Mouse (Mus musculus) urinary bladder, postnatal 14 days (tissue): Measurements from ENCODE around the gene Kbtbd7.
"Not testable (repeated sequence)": the region's sequence is repeated elsewhere in the genome, so short reads cannot be mapped to it uniquely, and the experiment has no call there.

Experiments used
- DNase-seq: peaks from one replicate; pipeline ENCODE4 v3.0.0; 2021; ENCODE audit warnings: low spot score

Kbtbd7 gene

DNA sequence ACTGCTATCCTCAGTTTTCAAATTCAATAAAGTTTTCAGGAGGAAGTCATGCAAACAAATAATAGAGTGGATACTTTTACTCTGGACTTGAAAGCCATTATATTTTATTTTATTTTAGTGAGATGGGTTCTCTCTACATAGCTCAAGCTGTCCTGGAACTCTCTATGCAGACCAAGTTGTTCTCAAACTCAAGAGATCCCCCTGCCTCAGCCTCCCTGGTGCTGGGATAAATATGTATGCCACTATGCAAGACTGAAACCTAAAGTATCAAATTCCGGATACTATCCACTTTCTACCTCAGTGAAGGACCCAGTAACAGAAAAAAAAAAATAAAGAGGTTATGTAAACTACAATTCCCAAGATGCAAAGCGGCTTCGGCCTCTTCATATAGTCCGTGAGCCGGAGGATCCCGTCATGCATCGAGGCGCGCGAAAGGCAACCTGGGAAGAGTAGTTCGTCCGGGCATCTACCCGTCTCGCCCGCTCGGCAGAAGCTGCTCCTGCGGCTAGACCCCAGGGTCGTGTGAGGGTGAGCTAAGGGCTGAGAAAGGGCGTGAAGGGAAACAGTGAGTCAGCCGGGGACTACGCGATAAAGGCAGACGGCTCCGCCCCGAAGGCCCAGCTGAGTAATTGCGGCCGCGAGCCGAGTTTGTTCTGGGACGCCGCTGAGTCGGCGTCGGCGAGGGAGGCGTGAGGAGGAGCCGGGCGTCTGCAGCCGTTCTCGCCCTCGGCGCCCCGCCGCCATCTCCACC is at the start of gene Kbtbd7:
Gene Kbtbd7, plus strand, starts transcription at position 533 of the 751 bp plus-strand sequence.
- DNase-seq: peak; percentile 95

DNA sequence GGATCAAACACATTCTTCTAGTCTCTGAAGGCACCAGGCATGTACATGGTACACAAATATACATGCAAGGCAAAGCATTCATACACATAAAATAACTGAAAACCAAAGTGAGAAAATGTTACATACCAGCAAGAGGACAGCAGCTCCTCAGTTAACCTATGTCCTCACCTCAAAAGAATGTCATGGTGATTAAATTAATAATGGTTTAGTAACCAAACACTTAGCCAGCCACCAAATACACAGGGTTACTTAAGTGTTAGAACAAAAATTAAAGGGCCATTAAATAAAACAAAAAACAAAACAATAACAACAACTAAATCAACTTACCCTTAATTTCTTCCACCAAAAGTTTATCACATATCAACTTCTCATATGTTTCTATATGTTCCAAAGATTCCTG is 49.3 kb upstream of the Kbtbd7 start:
- no peak for DNase-seq

DNA sequence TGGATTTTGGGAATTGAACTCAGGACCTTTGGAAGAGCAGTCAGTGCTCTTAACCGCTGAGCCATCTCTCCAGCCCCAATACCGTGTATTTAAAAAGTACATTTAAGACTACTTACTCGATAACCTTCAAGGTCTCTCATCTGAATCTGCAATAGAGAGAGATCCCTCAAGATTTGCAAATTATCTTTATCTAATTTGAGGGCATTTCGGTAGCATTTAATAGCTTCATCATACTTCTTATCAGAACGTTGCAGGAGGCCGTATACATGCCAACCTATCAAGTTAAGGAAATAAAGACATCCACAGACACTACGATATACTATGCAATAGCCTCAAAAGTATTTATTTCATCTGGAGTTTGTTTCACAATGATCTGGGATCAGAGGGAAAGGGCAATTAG is 43.2 kb upstream of the Kbtbd7 start:
- no peak for DNase-seq

DNA sequence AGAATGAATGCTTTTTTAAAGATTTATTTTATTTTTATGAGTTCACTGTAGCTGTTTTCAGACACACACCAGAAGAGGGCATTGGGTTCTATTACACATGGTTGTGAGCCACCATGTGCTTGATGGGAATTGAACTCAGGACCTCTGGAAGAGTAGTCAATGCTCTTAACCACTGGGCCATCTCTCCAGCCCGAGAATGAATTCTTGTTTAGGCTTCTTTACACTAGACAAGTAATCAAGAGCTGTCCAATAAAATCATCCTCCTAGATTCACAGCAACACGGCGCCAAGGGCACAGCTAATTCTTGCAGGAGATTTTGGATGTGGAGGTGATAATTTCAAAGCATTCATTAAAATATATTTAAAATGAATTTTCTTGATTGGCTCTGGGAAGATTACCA is 38.0 kb upstream of the Kbtbd7 start:
- DNase-seq: no peak

DNA sequence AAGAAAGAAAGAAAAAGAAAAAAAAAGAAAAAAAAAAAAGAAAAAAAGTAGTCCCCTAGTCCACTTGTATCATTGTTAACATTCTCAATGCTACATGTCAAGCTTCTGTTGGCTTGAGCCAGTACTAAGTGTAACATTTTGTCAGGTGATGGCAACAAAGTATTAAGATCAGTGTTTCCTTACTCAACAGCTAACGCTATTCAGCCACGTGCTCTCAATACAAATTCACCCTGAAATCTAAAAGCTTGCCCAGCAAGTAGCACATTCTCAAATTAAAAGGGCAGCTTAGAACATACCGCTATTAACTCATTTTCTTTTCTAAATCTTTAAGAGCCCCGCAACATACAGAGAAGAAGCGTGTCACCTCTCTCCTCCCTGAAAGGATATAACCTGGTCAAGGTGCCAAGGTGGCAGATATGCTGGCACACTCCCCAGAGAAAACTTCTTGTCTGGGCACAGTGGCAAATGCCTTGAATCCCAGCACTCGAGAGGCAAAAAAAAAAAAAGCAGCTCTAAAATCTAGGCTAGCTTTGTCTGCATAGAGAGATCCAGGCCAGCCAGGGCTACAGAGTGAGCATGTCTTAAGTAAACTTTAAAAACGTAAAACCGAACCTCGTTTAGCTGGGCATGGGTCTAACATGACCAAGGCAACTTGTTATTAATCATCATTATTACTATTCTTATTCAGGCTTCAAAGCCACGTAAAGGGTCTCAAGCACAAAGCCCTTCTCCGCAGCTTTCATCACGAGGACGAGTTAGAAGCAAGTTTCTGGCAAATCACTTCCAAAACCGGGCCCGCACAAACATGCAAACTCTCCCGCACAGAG is 36.7 kb upstream of the Kbtbd7 start:
- peak; percentile 18 for DNase-seq

DNA sequence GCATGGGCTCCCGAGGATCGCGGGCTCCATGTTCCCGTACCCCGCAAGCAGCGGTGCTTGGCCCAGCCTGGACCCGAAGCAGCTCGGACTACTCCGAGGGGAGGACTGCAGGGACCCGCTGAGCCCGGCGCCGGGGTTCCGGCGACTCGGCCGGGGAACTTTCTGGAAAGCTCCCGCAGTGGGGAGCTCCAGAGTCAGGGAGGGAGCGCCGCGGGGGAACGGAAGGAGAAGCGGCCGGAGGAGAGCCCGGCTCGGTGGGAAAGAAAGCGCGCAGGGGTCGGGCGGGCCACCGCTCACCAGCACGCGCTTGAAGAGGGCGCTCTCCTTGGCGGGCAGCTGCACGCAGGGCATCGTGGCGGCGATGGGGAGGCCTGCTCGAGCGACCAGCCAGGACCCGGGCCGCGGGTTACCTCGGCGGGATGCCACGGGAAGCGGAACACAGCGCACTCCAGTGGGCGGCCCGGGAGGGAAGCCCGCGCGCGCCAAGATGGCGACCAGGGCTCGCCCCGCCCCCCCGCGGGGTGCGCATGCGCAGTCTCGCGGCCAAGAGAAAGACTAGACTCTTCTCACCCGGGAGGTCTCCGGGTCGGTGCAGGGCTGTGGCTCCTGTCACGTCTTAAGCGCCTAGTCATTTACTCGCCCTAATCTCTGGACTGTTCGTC is 35.9 kb upstream of the Kbtbd7 start, which contains the start of gene Naa16:
Gene Naa16, minus strand, starts transcription at position 514 of the 662 bp plus-strand sequence.
- peak; percentile 95 for DNase-seq

DNA sequence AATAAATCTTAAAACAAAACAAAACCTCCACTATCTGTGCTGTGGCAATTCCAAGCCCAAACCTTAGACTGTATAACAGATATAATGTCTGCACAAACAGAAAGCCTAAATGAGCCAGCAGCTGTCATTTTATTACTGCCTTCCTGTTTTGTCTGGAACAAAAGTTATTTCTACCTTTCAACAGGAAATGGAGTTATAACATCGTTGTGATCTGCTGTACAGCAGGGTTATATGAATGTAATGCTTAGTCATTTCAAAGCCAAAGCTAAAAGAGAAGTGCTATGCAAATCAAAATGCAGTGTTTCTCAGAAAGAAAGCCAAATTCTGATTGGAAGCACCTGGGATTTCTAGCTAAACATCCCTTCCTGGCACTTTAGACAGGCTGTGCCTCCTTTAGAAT is 33.0 kb upstream of the Kbtbd7 start:
- DNase-seq: no peak

DNA sequence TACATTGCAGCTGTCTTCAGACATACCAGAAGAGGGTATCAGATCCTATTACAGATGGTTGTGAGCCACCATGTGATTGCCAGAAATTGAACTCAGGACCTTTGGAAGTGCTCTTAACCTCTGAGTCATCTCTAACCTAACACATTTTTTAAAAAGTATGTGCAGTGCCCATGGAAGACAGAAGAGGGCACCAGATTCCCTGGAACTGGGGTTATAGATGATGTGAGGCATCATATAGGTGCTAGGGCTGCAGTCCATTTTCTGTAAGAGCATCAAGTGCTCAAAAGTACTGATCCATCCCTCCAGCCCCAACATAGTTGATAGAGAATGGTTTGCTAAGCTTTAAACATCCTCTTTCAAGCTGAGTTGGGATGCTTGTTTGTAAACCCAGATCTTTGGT is 31.7 kb upstream of the Kbtbd7 start:
- peak; percentile 13 for DNase-seq

DNA sequence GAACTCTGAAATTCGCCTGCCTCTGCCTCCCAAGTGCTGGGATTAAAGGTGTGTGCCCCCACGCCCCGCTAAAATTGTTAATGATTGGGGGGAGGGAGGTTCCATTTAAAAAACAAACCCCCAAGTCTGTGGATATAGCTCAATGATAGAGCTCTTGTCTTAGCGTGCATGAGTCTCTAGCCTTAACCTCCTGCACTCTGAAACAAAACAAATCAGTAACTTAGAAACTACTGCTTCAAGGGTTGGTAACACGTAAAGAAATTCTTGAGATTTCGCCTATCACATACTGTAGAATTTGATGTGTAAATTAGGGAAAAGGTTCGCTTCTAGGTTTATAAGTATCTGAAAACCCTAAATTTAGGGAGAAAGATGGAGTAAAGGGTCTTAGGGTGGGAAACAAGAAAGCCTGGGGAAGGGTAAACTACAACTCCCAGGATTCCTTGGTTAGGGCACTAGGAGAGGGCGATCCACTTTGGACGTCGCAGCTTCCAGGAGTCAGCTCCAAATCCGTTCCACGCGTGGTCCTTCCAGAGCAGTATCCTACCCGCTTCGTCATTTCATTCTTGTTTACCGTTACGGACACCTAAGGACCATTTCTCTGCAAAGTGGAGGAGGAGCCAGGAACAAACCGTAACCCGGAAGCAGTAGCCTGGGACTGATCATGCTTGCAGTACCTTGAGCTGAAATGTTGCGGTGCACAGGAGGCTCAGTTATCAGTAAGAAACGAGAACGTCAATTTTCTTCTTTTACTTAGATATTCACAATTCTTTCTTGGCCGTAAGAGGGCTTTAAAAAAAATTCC is 28.8 kb upstream of the Kbtbd7 start, which contains the start of gene Mtrf1:
Gene Mtrf1, plus strand, starts transcription at position 452 of the 802 bp plus-strand sequence.
- peak; percentile 57 for DNase-seq

DNA sequence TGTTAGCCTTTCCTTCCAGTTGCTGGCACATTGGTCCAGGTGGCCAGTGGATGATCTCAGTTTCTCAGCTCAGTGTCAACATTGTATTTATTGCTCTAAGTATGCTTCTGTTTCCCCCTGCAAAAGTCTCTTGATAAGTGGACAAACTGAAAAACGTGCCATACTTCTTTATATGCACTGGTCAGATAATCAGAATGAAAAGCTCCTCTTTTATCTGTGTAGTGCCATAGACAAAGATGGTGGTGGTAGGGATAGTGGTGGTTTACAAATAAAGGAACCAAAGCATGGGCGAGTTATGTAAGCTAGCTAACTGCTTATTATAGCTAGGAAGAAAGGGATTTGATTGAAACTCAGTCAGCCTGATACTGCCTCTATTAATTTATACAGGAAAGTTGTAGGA is 18.7 kb upstream of the Kbtbd7 start:
- no peak for DNase-seq

DNA sequence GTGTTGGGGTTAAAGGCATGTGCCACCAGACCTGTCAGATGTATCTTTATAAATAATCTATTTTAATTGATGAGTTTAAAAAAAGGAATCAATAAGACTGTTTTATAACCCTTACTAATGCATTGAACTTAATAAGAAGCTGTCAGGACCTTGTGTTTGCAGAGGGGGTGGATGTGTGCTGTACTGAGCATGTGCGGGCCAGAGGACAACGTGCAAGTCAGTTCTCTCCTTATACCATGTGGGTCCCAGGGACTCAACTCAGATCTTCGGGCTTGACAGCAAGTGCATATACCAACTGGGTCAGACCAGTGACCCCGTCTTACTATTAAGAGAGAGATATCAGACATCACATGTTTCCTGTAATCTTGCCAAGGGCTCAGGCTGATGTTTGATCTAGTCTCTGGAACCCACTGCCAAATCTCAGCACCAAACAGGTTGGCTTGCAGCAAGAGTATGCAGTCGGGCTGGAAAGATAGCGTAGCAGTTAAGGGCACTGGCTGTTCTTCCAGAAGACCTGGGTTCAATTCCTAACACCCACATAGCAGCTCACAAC is 17.0 kb upstream of the Kbtbd7 start:
- DNase-seq: no peak

DNA sequence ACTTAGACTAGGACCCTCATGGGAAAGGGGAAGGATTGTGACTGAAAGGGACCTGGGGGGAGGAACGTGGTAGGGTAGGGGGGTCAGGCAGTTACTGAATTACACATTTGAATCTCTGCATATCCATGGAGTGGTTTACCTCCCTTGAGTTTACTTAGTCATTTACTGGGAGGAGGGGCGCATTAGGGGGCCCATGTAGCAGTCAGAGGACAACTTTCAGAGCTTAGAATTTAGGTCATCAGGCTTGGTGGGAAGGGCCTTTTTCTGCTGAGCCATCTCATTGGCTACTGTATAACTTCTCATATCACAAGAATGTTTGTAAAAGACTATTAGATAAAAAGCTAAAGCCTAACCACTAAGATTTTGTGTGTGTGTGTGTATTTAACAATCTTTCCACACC is 15.6 kb upstream of the Kbtbd7 start:
- DNase-seq: no peak

DNA sequence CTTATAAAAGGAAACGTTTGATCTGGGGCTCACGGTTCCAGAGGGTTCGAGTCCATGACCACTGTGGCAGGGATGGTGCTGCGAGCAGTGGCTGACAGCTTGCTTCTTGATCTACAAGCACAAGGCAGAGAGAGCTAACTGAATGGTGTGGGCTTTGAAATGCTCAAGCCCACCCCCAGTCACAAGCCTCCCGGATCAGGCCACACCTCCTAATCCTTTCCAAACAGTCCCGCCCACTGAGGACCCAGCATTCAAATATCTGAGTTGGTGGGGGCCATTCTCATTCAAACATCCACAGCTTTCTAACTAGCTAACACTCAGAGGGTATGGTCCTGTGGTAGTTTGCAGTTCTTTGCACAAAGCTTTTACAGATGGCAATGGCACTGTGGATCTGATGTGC is 13.2 kb upstream of the Kbtbd7 start:
- DNase-seq: no peak

DNA sequence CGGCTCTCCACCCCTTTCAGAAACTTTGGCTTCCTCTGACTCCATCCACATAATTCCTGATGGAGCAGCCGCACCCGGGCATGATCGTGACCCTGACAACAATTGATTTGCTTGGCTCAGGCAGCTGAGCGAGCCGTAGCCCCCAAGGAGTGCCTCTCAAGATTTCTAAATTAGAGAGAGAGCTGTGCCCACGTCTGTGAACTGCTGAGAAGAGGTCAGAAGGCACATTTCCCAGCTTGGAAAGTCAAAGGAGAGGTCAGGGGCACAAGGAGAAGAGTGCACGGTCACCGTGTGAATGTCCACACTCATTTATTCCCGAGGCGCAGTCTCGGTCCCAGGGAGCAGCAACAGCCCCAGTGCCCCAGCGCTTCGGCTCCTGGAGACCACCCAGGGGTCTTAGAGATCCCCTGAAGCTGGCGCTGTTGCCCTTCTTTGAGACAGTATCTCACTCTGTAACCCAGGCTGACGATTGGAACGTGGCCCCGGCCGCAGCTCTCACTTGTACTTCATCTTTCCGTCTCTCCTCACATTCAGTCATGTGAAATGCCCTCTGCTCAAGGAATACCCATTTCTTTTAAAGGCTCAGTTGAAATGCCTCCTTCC is 6.1 kb upstream of the Kbtbd7 start:
- no peak for DNase-seq

DNA sequence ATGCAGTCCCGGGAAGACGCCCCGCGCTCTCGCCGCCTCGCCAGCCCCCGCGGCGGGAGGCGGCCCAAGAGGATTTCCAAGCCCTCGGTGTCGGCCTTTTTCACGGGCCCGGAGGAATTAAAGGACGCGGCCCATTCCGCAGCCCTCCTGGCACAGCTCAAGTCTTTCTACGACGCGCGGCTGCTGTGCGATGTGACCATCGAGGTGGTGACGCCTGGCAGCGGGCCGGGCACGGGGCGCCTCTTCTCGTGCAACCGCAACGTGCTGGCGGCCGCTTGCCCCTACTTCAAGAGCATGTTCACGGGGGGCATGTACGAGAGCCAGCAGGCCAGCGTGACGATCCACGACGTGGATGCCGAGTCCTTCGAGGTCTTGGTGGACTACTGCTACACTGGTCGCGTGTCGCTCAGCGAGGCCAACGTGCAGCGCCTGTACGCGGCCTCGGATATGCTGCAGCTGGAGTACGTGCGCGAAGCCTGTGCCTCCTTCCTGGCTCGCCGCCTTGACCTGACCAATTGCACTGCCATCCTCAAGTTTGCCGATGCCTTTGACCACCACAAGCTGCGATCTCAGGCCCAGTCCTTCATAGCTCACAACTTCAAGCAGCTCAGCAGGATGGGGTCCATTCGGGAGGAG is 537 bp downstream of the Kbtbd7 start:
- DNase-seq: not testable (repeated sequence)

DNA sequence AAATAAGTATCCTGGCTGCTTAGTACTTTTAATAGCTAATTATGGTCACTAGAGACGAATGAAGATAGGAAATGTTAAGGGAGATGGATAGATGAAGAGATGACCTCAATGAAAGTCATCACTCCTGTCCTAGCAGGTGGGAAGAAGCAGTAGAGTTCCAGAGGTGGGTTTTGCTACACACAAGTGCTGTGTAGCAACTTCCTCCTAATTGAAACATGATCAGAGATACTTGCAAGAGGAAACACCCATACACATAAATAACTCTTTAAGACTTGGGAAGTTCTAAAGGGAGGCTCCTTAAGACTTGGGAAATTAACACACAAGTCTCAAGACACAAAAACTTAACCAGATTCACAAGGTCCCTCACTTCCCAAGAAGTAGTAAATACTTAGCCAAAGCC is 7.8 kb downstream of the Kbtbd7 start:
- no peak for DNase-seq

DNA sequence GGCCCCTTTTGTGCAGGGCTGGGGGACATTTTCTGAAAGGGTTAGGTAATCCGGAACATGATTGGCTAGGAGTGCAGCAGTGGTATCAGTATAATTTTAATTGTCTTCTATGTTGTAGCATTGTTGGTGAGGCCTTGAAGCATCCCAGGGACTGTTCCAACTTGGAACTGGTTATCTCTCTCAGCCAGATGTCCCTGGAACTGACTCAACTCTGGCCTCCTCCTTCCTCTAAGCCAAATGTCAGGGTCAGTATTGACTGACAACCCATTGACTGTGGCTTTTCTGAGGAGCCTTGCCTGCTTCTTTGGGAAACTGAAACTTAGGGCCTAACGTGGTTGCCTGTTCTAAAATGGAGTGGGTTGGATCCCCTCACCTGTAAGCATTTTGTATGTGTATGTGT is 14.3 kb downstream of the Kbtbd7 start:
- no peak for DNase-seq

DNA sequence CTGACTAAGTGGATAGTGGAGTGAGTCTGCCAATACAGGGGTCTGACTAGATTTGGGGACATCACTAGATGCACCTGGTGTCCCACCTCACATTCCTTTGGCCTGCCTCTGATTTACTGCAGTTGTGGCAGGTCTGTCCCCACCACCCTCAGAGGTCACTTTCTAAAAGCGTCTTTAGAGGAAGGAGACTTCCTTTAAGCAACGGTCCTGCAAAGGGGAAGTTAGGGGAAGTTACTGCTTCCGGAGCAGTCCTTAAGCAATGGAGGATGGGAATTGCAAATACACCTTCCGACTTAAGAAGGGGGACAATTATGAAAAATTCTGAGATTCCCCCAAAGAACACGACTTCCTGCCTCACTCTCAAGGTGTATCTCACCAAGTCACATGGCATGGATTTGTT is 15.1 kb downstream of the Kbtbd7 start:
- no peak for DNase-seq

DNA sequence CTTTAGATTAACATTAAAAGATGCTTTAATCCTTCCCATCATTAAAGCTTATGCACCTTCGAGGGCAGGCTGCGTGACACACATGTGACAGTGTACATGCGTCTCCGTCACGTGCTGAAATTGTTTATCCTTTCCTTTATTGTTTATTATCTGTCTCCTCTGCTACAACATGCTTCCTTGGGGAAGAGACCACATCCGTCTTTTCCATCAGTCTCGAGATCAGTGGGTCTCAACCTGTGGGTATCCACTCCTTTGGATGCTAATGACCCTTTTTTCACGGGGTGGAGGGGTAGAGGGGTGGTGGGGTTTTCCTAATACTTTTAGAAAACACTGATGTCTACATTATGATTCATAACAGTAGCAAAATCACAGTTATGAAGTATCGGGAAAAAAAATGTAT is 18.3 kb downstream of the Kbtbd7 start:
- DNase-seq: no peak

DNA sequence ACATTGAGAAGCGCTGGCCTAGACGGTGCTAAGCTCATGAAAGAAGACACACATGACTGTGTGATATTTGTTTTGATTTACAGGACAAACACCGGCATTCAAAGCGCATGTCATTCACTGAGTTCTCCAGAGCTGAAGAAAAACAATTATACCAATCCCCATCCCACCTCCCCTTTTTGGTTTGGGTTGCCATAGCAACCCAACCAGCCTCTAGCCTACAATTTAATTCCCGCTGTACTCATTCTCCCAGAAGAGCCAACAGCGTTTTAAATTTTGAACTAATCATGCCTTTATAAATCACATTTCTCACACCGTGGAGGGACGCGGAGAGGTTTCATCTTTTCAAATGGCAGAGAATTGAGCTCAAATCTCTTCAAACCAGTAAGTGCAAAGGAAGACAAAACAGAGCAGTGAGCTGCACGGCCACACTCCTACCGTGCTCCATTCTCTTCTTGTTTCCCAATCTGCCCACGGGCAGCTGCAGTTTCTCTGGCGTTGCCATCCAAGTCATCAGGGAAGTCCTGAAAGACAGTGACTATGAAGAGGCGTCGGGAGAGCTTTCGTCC is 18.8 kb downstream of the Kbtbd7 start:
- no peak for DNase-seq
